Mouse (Mus musculus): Measurements from ENCODE around the gene Def6.

- no peak for TF ChIP-seq CTCF (IDR thresholded peaks at IDR 0.05; ENCODE audit: insufficient read depth, low read depth, low read length)
- TF ChIP-seq POLR2A (IDR thresholded peaks at IDR 0.05; ENCODE audit: insufficient read depth, low read depth, low read length), result no peak
Observed at GRCm38 (mm10) chr17:28234641-28235040, 27.1 kb downstream of the Def6 start.

Measured in olfactory bulb, adult 2 months (tissue).